Mouse (Mus musculus) kidney, postnatal 14 days (tissue): ENCODE measurements around the gene E2f8.

Experiments used
- DNase-seq: peaks from one replicate; pipeline ENCODE4 v3.0.0; 2022; ENCODE audit warnings: mixed read lengths

Gene E2f8

GRCm38 (mm10) chr7:48881486-48881885, at the start of gene E2f8:
E2f8 (minus strand) TSS chr7:48881596.
- DNase-seq, result peak; percentile 87

- peak; percentile 42 for DNase-seq
Observed at GRCm38 (mm10) chr7:48930399-48930798, 49.0 kb upstream of the E2f8 start.

DNA sequence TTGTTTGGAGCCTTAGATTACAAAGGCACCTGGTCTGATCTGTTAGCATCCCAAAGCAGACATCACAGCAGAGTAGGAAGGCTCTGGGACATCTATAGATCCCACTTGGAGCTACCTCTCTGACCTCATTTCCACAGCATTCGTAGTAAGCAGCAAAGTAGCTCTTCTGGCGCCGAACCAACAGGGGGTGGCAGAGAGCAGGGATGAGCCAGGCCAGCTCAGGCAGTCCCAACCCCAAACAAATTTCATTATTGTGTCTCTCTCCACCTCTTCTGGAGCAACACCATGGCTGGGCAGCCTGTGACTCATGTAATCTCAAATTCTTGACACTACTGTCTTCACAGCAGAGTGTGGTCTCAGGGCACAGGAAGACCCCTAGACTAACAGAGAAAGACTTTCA, 47.0 kb upstream of the E2f8 start:
- DNase-seq, result peak; percentile 60

DNA sequence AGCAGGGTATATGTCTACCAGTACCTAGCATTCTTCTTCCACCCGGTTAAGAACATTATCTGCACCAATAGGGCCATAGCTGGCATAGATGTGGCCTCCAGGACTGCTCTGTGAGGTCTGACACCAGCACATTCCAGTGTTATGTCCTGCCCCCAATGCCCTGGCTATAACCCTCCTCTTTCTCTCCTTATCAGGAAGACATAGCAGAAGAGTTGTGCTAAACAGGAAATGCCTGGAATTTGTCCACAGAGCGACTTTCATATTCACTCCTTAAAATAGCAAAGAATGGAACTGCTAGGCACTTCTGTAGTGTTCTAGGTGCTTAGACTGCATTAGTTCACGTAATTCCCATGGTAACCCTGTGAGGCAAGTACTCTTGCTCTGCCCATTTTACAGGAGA, 43.8 kb upstream of the E2f8 start:
- DNase-seq, result peak; percentile 43

GRCm38 (mm10) chr7:48923620-48924019, 42.2 kb upstream of the E2f8 start:
- DNase-seq, result no peak

DNA sequence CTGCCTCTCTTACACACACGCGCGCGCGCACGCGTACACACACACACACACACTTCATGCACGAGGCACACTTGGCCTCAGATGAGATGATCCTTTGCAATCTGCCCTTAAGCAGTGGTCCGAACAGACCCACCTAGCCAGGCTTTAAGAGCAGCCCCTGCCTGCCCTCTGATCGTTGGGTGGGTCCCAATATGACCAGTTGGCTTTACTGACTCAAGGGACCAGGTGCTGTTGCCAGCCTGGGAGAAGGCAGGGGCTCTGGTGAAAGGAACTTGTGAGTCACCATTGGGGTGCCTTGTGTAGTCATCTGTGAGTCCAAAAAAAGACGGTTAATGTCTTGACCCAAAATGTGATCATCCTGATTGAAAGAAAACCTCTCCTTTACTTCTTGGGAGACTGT, 37.0 kb upstream of the E2f8 start:
- DNase-seq, result no peak

GRCm38 (mm10) chr7:48917988-48918387, 36.6 kb upstream of the E2f8 start:
- DNase-seq, result no peak

GRCm38 (mm10) chr7:48917463-48917862, 36.1 kb upstream of the E2f8 start:
- no peak for DNase-seq

- DNase-seq, result no peak
Observed at GRCm38 (mm10) chr7:48914630-48915506, 33.5 kb upstream of the E2f8 start.

DNA sequence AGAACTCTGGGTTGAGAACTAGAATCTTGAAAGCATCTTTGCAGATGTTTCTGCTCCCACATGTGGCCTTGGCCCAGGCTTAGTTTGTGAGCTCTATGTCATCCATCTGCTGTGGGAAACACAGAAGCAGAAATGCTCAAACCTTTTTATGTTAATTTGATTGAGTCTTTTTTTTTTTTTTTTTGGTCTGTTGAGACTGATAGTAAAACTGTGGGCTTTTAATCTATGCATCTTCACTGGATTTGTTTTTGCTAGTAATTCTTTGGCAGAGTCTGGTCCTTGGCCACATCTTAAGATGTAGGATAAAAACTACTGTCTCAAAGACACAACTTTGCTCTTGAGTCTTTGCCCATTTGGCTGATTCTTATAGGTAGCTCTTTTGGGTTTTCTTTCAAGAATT, 29.8 kb upstream of the E2f8 start:
- DNase-seq, result no peak

DNA sequence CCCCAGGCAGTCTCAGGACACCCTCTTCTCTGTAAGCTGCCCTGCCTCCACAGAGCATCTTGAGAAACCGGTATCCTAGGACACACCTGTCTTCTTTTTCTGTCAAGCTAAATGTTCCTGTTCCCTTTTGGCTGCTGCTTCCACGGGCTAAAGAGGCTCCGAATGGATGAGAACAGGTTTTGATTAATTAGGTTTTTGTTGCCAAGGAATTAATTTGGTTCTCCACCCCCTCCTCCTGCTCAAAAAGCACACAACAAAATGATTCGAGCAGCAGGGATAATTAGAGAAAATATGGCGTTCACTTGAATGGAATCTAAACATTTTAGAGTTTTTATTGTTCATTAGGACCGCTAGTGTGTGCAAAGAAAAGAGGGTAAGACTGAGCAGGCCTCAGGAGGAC, 28.9 kb upstream of the E2f8 start:
- no peak for DNase-seq

- no peak for DNase-seq
Observed at GRCm38 (mm10) chr7:48909342-48909671, 27.9 kb upstream of the E2f8 start.

- no peak for DNase-seq
Observed at GRCm38 (mm10) chr7:48908521-48909341, 27.3 kb upstream of the E2f8 start, which contains the start of gene Nav2. Nav2 (plus strand) TSS chr7:48908716.

GRCm38 (mm10) chr7:48902454-48902853, 21.1 kb upstream of the E2f8 start:
- DNase-seq, result no peak

DNA sequence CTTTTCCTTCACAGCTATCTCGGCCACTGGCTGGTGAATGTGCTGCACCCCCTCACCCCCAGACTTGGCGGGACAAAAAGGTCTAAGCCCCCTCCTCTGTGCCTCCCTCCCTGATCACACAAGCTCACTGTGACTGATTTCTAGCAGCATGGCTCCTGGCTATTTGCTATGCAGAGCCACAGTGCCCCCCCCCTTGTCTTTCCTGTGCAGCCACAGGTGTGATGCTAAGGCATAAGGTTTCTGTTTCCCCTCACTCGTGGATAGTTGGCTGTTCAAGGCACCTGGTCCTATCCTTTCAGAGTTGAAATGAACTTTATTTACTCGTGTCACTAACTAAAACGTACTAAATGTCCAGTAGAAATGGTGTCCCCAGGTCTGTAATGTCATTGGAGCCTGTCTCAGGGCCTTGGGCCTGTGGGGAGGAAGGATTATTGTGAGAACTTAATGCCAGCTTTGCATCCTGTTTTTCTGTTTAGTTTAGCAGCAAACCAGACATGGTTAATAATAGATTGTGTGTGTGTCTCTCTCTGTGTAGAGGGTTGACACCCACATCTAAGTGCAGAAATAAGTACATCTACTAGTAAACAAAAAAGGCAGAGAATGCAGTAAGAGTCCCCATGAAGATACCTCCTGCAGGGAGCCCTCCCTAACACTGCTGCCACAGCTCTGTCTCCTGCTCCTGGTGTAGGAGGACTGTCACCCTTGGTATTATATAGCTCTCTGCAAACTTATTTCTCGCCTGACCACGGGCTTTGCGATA, 19.2 kb upstream of the E2f8 start:
- no peak for DNase-seq

DNA sequence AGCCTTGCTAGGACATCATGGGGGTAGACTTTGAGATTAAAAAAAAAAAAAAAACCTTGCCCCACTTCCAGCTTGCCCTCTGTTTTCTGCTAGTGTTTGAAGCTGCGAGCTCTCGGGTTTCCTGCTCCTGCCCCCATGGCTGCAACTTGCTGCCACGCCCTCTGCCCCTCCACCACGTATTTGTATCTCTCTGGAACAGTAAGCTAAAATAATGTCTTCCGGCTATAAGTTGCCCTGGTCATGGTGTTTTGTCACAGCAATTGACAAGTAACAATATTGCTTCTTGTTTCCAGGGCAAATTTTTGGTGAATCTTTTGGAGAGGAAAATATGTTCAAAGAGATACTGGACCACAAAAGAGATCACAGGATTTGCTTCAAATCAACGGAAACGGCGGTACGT, 17.0 kb upstream of the E2f8 start:
- DNase-seq, result no peak

DNA sequence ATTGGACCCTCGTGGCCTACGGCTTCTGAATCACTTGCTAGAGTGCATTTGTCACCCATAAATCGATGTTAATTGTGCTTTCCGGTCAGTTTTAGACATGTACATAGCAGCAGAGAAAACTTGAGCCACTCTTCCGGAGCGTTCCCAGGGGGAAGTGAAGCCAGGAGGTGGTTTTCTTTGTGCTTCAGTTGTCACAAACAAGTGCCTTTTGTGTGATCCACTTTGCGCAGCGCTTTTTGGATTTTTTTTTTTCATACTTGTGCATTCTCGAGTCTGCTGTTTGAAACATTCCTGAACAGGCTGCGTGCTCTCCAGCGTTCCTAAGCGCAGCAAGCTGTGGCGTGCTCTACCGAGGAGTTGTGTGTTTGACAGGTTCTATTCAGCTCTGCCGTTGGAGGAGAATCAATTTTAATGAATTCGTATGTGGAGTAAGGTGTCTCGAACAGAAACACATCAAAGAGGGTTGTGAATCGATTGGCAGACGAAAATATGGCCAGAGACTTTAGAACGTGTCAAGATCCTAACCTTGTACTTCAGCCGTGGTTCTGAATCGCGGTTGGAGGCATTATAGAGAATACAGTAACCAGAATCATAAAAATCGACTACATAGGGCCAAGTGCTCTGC, 16.3 kb upstream of the E2f8 start:
- DNase-seq, result peak; percentile 30

DNA sequence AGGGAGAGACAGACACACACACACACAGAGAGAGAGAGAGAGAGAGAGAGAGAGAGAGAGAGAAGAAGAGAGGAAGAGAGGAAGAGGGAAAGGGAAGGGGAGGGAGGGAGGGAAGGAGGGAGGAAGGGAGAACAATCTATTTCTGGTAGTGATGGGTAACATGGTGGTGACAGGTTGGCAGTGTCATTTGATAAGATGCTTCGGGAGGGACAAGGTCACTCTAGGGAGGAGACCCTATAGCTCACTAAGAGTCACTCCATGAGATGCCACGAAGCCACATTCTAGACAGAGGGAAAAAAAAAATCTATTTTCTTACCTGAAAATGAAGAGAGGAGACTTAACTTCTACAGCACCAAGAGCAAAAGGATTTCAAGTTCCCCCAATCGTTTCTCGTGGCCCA, 14.7 kb upstream of the E2f8 start:
- no peak for DNase-seq

DNA sequence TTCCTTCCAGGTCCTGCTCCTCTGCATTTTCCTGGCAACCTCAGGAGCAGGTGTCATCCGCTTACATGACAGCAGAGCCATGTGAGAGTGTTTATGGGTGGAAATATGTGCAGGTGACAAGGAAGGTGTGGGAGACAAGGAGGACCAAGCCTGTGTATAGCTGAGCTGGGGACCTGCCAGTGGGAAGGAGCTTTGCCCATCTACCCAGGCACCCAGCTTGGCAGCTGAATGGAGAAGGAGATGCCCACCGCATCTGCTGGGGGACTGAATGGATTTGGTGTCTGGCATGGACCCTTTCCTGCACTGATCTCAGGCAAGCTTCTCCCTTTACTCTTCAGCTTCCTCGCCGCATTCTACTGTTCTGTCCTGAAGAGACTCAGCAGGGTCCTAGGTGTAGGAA, 14.1 kb upstream of the E2f8 start:
- DNase-seq, result no peak

DNA sequence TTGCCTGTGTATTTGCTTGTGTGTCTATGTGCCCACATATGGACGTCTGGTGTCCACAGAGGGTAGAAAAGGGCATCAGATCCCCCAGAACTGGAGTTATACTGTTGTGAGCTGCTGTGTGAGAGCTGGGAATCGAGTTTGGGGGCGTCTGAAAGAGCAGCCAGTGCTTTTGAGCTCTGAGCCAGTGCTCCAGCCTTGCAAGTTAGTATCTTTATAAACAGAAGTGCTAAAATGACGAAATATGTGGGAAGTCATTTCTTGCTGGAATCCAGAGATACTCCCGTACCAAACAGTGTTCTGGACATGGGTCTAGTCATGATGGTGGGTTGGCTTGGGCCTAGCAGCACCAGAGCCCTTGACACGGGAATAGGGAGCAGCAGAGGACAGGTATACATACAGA, 13.4 kb upstream of the E2f8 start:
- no peak for DNase-seq

GRCm38 (mm10) chr7:48894152-48894551, 12.8 kb upstream of the E2f8 start:
- DNase-seq, result peak; percentile 70

DNA sequence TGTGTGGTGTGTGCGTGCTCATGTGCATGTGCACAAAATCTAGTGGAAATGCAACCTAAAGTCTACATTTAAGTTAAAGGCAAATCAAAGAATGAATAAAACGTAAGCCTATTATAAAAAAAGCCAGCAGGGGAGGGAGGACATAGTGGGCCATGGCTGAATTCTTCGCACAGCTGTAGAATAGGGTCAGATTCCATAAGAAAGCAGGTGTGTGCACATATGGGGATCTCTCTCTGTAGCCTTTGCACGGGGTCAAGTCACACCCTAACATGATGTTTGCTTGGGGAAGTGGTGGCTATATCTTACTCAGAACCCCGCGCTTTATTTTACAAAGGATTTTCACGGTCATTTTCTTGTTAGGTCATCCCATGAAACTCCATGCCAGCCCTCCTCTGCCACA, 11.7 kb upstream of the E2f8 start:
- DNase-seq, result no peak

GRCm38 (mm10) chr7:48891029-48891428, 9.6 kb upstream of the E2f8 start:
- DNase-seq, result no peak
